Mouse (Mus musculus) thymus, postnatal 10 days (tissue): ENCODE measurements around the gene Esp23.
"Not testable (repeated sequence)": the region's sequence is repeated elsewhere in the genome, so short reads cannot be mapped to it uniquely, and the experiment has no call there.

Experiments used
- DNase-seq, 2 experiments: peaks; one replicate each; pipeline ENCODE4 v3.0.0; 2021; ENCODE audit warnings: low spot score in 2 of 2

Esp23 gene

DNA sequence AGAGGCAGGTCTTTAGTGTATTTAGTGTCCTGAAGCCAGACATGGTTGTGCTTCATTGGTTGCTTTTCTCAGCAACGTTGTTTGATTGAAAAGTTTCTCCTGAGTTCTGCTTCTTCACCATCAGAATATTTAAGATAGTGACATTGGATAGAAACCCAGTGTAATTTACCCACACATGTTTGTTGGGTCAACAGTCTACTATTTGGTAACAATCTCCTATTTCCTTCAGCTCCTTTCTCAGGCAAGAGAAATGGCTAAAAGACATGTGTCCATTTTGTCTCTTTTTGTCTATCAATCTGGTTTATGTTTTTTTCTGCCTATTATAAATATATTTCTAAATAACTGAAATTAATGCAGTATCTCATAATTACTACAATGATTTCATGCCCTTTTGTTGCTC is at the start of gene Esp23:
Gene Esp23 (minus strand): TSS at position 101 of the 400 bp plus-strand sequence.
- no peak for DNase-seq

- not testable (repeated sequence) for DNase-seq
These were observed 30.3 kb upstream of the Esp23 start for GRCm38 (mm10) chr17:39107126-39107525.

DNA sequence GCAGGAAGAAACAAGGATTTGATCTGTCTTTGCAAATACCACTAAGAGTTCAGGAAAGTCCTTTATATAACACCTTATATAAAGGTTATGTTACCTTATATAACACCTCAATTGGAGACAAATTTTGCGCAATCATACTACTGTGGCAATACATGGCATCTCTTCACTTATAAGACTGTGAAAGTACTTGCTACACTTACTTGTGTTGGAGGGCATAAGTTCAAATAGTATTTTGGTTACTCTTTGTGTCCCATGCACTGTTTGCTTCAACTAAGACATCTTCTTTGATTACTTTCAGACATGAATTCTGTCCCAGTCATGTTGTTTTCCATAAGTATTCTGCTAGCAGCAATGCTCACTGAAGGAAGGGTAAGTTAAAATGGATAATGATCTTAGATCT is 18.2 kb upstream of the Esp23 start, which contains the start of gene Esp22:
Gene Esp22 (plus strand): TSS at position 301 of the 400 bp plus-strand sequence.
- DNase-seq: no peak

DNA sequence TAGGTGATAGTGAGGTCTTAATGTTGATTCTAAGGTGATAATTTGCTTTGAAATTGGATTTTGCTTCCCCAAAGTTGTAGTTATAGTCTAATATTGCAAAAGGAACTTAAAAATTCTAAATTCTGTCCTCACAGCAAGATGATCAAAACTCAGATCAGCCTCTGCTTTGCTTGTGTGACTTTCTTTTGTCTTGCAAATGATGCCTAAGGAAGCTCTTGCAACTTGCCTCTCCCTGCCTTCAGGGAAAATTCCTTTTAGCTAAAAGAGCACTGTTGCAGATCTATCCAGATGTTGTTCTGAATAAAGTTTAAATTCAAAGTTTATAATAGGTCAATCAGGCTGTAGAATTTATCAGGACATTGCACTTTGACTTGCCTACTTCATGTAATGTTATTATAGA is 13.2 kb downstream of the Esp23 start:
- no peak for DNase-seq

DNA sequence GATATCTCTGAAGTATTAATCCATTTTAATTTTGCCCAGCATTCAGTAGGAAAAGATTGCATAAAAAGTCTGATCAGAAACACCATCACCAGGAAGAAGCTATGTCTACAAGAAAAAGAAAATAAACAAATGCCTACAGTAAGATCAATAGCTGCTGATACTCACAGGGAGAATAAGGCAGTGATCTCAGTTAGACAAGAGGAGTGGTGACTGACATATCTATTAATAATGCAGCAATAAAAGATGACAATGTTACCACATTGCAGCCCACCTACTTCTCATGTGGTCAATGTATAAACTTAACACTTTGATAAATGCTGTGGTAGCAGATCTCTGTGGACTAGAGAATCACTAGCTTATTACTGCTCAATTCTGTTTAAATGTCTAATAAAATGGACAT is 33.6 kb downstream of the Esp23 start, which contains the start of gene Gm21903:
Gene Gm21903 (minus strand): TSS at position 101 of the 400 bp plus-strand sequence.
- DNase-seq: no peak

DNA sequence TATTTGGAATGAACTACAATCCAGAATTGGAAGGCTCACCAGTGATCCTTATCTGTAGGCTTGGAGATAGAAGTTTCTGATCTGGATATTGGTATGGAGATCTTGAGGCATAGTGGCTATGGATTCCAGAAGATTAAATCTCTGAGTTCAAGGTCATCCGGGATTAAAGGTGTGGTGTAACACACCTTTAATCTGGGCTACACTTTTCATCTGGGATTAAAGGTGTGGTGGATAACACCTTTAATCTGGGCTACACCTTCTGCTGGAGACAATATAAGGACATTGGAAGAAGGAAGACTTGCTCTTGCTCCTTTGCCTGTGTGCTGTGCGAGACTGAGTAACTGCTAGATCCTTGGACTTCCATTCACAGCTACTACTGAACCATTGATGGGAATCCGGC is 40.4 kb downstream of the Esp23 start, which contains the start of gene Esp24:
Gene Esp24 (plus strand): TSS at position 301 of the 400 bp plus-strand sequence.
- not testable (repeated sequence) for DNase-seq
